Mouse (Mus musculus) ES-E14 (cell line): ENCODE measurements around the gene Phc1.

Experiments
- CHD2 ChIP-seq: IDR thresholded peaks from 2 replicates; pipeline ENCODE4 v1.6.1; 2014; ENCODE audit warnings: mild to moderate bottlenecking, low read depth, low read length, inconsistent platforms
- HCFC1 ChIP-seq: IDR thresholded peaks from 2 replicates; pipeline ENCODE4 v1.6.1; 2012; ENCODE audit warnings: low read length, inconsistent platforms, borderline replicate concordance; ENCODE audit not compliant: insufficient read depth

DNA sequence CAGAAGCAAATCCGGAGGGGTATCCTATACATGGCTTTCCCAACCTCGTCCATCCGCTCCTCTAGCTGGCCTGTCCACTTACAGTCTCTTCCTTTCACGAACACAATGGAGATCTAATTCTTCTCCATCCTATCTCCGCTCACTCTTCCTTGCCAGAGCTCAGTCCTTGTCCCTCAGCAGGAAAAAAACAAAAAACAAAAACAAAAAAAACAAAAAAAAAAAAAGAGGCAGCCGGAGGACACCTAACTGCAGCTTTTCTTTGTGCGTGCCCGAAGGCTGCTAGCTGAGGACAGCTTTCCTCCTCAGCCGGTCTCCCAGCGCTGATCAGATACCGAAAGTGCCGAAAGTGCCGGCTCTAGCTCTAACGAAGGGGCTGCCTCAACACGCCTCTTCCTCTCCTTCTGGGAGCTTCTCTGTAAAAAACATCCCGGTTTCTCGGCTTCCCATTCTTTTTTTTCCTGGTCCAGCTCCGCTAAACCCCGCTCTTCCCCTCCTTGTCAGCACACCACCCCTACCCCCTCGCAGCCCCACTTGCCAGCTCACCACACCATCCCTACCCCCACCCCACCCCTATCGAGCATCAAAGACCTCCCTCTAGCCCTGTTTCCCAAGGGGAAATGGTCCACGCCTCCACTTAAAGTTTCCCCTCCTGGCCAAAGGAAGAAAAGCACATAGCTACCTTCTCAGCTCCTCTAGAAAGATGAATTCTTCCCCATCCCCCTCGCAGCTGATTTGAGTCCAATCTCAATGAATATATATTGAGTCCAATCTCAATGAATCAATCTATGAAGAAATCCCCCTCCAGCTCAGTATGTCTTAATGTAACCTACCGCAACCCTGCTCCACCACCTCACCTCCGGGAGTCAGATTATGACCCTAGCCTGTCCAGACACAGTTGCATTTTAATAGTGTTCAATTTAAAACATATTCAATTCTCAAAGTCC lies 42.8 kb downstream of the Phc1 start:
- TF ChIP-seq HCFC1: no peak
- TF ChIP-seq CHD2: no peak
